Mouse (Mus musculus): ENCODE data around the gene Snd1. TPM values are rescaled to one million over a fixed set of nuclear protein-coding genes. Genes with fewer than 3 reads are reported as not detected.

The Snd1 gene
- polyA plus RNA-seq, 1 experiment from 2014 or later, result 39.4 TPM

DNA sequence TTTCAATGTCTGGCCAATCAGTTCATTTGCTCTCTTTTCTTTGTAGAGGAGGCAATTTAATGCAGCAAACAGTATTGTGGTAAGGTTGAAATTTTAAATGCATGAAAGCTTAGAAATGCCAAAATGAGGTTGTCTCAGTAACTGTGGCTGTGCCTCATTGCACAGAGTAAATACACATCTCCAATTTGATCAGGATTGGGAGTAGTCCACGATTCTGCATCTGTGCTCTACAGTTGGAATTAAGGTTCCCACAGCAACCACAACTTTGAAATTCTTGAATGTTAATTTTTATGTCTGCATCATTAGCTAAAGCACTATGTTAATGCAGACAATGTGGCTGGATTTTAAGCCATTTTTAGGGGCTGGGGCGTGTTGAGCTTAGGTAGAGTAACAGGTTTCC lies 72.0 kb downstream of the Snd1 start:
- no peak for ATAC-seq
- H3K4me2 ChIP-seq (replicated peaks; ENCODE audit: low read depth), result no peak overlapping the region
- H3K27me3 ChIP-seq (replicated peaks; ENCODE audit: control insufficient read depth, insufficient read depth, low read length), result no peaks in the 10 kb centered on the region
- H3K9me3 ChIP-seq (ENCODE audit: control insufficient read depth), result no peaks in the 10 kb centered on the region
- H3K9ac ChIP-seq (ENCODE audit: low read depth, low read length), result no peak overlapping the region
- peaks cover 28% of the 10 kb centered on the region for H3K36me3 ChIP-seq (ENCODE audit: control insufficient read depth, insufficient read depth)
- no peak overlapping the region for H3K27ac ChIP-seq (ENCODE audit: low read depth, low read length)
- WGBS, result 92% methylated on average over 2 of the region's 2 CpGs
- H3K4me1 ChIP-seq (replicated peaks; ENCODE audit: control insufficient read depth, insufficient read depth, low read length), result no peaks in the 10 kb centered on the region
- no peak for TF ChIP-seq CTCF (IDR thresholded peaks at IDR 0.05; ENCODE audit: low read depth)
- no peak overlapping the region for H3K4me3 ChIP-seq (ENCODE audit: low read depth, low read length)

DNA sequence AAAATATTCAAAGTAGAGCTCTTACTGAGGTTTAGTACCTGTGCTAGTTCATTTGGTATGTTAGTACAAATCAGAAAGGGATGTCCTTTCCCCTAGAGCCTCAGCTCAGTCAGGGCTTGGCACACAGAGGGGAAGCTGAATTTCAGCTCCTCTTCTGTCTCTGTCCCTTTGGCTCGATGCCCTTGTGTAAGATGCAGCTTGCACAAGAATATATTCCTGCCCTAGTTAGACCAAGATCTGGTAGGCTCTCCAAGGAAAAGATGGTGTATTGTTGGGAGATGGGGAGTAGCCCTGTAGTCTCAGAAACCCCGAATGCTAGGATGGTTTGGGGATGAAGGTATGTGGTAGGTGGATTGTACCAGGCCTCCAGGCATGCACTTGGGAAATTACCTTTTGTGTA lies 74.4 kb downstream of the Snd1 start:
- Histone ChIP-seq H3K9ac (ENCODE audit: low read depth, low read length) (no peak overlapping the region), H3K4me2 (replicated peaks; ENCODE audit: low read depth) (no peak overlapping the region), H3K4me1 (replicated peaks; ENCODE audit: control insufficient read depth, insufficient read depth, low read length) (no peaks in the 10 kb centered on the region), H3K36me3 (ENCODE audit: control insufficient read depth, insufficient read depth) (peaks cover 34% of the 10 kb centered on the region), H3K4me3 (ENCODE audit: low read depth, low read length) (no peak overlapping the region), H3K9me3 (ENCODE audit: control insufficient read depth) (no peaks in the 10 kb centered on the region), H3K27ac (ENCODE audit: low read depth, low read length) (no peak overlapping the region), H3K27me3 (replicated peaks; ENCODE audit: control insufficient read depth, insufficient read depth, low read length) (no peaks in the 10 kb centered on the region)
- WGBS, result 88% methylated on average over 2 of the region's 2 CpGs
- TF ChIP-seq CTCF (IDR thresholded peaks at IDR 0.05; ENCODE audit: low read depth), result no peak
- no peak for ATAC-seq

DNA sequence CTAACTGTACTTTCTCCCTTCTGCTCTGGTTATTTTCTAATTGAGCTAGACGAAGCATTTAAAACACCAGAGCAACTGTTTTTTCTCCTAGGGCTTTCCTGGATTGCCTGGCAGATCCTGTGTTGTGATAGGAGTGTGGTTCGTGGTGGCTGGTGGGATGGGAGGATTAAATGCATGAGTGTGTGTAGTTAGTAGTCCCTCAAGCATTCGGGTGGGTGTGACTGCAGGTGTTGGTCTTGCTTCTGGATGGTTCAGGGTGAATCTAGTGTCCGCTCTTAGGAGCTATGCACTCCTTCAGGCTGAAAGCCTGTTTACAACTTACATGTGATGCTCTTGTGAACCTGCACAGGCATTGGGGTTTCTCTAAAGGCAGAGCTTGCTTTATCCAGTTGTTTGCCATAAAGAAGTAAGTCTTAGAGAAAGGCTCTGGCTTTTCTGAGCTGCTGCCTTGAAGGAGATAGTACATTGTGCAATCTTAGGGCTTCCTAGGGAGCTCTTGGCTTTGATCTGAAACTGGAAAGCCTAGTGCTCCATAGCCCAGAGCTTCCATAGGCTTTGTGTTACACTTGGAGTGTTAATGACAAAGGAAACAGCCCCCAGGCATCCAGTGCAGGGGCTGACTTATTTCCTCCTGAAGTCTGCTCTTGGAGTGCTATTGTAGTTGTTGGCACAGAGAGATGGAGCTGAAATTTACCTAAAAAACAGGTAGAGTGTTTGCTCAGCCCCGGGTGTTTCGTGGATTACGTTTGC lies 75.5 kb downstream of the Snd1 start:
- no peaks in the 10 kb centered on the region for H3K9me3 ChIP-seq (ENCODE audit: control insufficient read depth)
- 73% methylated on average over 7 of the region's 7 CpGs for WGBS
- H3K36me3 ChIP-seq (ENCODE audit: control insufficient read depth, insufficient read depth), result peaks cover 31% of the 10 kb centered on the region
- no peaks in the 10 kb centered on the region for H3K4me1 ChIP-seq (replicated peaks; ENCODE audit: control insufficient read depth, insufficient read depth, low read length)
- no peaks in the 10 kb centered on the region for H3K27me3 ChIP-seq (replicated peaks; ENCODE audit: control insufficient read depth, insufficient read depth, low read length)
- ATAC-seq, result no peak
- no peak overlapping the region for H3K27ac ChIP-seq (ENCODE audit: low read depth, low read length)
- no peak for TF ChIP-seq CTCF (IDR thresholded peaks at IDR 0.05; ENCODE audit: low read depth)
- H3K4me2 ChIP-seq (replicated peaks; ENCODE audit: low read depth), result no peak overlapping the region
- H3K9ac ChIP-seq (ENCODE audit: low read depth, low read length), result no peak overlapping the region
- no peak overlapping the region for H3K4me3 ChIP-seq (ENCODE audit: low read depth, low read length)

DNA sequence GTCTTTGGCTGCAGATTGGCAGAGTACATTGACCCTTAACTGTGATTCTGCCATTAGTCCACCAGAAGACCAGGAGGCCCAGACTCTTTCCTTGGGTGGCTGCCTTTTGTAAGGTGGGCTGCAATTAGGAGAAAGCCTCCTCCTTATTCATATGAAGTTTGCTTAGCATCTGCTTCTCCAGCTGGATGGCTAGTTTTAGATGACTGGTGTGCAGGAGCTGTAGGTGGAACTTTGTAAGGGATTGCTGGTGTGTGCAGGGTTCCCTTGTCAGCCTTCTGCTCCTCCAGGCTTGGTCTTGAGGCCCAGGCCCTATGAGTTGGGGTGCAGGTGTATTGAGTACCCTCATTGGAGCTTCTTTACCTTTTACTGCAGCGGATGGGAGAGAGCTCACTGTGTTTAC lies 79.5 kb downstream of the Snd1 start:
- no peak overlapping the region for H3K4me3 ChIP-seq (ENCODE audit: low read depth, low read length)
- peaks cover 14% of the 10 kb centered on the region for H3K36me3 ChIP-seq (ENCODE audit: control insufficient read depth, insufficient read depth)

DNA sequence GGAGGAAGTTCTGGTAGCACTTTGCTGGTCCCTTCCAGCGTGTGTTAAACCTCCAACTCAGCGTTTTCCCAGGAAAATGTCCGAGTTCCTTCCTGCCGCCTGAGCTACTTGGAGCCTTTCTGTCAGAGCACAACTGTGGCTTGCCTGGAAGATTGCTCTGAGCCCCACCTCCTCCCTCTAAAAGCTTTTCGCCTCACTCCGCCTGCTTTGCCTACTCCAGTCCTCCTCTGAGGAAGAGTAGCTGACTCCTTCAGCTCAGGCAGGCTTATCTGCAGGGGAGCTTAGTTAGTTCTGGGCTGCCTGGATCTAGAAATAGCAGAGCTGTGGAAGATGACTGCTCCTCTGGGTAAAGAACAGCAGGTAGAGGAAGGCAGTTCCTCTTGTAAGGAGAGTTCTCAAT lies 80.1 kb downstream of the Snd1 start:
- H3K27me3 ChIP-seq (replicated peaks; ENCODE audit: control insufficient read depth, insufficient read depth, low read length), result no peaks in the 10 kb centered on the region
- WGBS, result 75% methylated on average over 6 of the region's 6 CpGs
- no peak for TF ChIP-seq CTCF (IDR thresholded peaks at IDR 0.05; ENCODE audit: low read depth)
- H3K36me3 ChIP-seq (ENCODE audit: control insufficient read depth, insufficient read depth), result peaks cover 11% of the 10 kb centered on the region; the same call in 1 of the 2 replicates
- no peak overlapping the region for H3K4me2 ChIP-seq (replicated peaks; ENCODE audit: low read depth)
- H3K4me3 ChIP-seq (ENCODE audit: low read depth, low read length), result no peak overlapping the region
- no peaks in the 10 kb centered on the region for H3K9me3 ChIP-seq (ENCODE audit: control insufficient read depth)
- no peak for ATAC-seq
- no peak overlapping the region for H3K9ac ChIP-seq (ENCODE audit: low read depth, low read length)
- H3K27ac ChIP-seq (ENCODE audit: low read depth, low read length), result no peak overlapping the region
- H3K4me1 ChIP-seq (replicated peaks; ENCODE audit: control insufficient read depth, insufficient read depth, low read length), result no peaks in the 10 kb centered on the region

More for the DNA sequence above, 79.5 kb downstream of the Snd1 start:
- Histone ChIP-seq H3K9ac (ENCODE audit: low read depth, low read length) (no peak overlapping the region), H3K27me3 (replicated peaks; ENCODE audit: control insufficient read depth, insufficient read depth, low read length) (no peaks in the 10 kb centered on the region), H3K4me2 (replicated peaks; ENCODE audit: low read depth) (no peak overlapping the region), H3K4me1 (replicated peaks; ENCODE audit: control insufficient read depth, insufficient read depth, low read length) (no peaks in the 10 kb centered on the region), H3K27ac (ENCODE audit: low read depth, low read length) (no peak overlapping the region), H3K9me3 (ENCODE audit: control insufficient read depth) (no peaks in the 10 kb centered on the region)
- WGBS, result 88% methylated on average over 1 of the region's 1 CpGs
- no peak for TF ChIP-seq CTCF (IDR thresholded peaks at IDR 0.05; ENCODE audit: low read depth)
- ATAC-seq, result no peak

DNA sequence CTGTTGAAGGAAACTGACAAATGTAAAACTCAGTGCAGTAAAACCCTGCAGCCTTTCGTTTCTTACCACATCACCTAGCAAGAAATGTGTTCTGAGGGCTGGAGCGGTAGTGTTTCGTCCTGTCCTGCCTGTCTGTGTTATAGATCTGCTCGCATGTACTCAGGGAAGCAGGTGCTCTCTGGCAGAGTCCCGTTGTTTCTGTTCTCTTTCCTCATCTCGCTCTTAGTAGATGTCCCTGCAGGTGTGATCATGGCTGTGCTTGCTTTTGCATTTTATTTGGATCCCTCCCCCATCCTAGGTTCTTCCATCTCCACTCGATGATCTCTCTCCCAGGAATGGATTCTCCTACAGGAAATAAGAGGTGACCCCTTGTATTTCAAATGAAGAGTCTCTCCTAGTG lies 80.5 kb downstream of the Snd1 start:
- no peaks in the 10 kb centered on the region for H3K4me1 ChIP-seq (replicated peaks; ENCODE audit: control insufficient read depth, insufficient read depth, low read length)
- peaks cover 11% of the 10 kb centered on the region; the same call in 1 of the 2 replicates for H3K36me3 ChIP-seq (ENCODE audit: control insufficient read depth, insufficient read depth)
- no peak for ATAC-seq
- no peaks in the 10 kb centered on the region for H3K27me3 ChIP-seq (replicated peaks; ENCODE audit: control insufficient read depth, insufficient read depth, low read length)
- no peak overlapping the region for H3K27ac ChIP-seq (ENCODE audit: low read depth, low read length)
- H3K4me2 ChIP-seq (replicated peaks; ENCODE audit: low read depth), result no peak overlapping the region
- no peak overlapping the region for H3K9ac ChIP-seq (ENCODE audit: low read depth, low read length)
- no peaks in the 10 kb centered on the region for H3K9me3 ChIP-seq (ENCODE audit: control insufficient read depth)
- WGBS, result 86% methylated on average over 7 of the region's 7 CpGs
- no peak for TF ChIP-seq CTCF (IDR thresholded peaks at IDR 0.05; ENCODE audit: low read depth)
- H3K4me3 ChIP-seq (ENCODE audit: low read depth, low read length), result no peak overlapping the region
